In genomic region chr15:86405527-86405926, GRCm38 (mm10) we compare ENCODE assay signal across 8 mouse cellular contexts.
DNase-seq lines count a peak whose midpoint lies in the region; ATAC-seq and TF ChIP-seq lines count a peak whose summit lies in the region.

No protein-coding gene starts in this region.

- WGBS in forebrain, embryonic 14.5 days = 17% methylated on average over 4 of the region's 4 CpGs
- WGBS in forebrain, embryonic 15.5 days = 15% methylated on average over 4 of the region's 4 CpGs
- 19% methylated on average over 4 of the region's 4 CpGs for WGBS in embryonic facial prominence, embryonic 10.5 days
- WGBS in kidney, postnatal 0 days = 29% methylated on average over 4 of the region's 4 CpGs

- TF ChIP-seq CTCF in kidney, postnatal 0 days (IDR thresholded peaks at IDR 0.05; ENCODE audit: low read depth) = peak; percentile 90

- H3K4me3 ChIP-seq in forebrain, embryonic 14.5 days (ENCODE audit: low read depth, low read length) = no peak overlapping the region
- no peak overlapping the region for H3K4me3 ChIP-seq in forebrain, embryonic 15.5 days
- no peak overlapping the region for H3K4me3 ChIP-seq in embryonic facial prominence, embryonic 10.5 days
- no peak overlapping the region for H3K4me3 ChIP-seq in kidney, postnatal 0 days (replicated peaks; ENCODE audit: low read depth, low read length)

- no peak overlapping the region for H3K27ac ChIP-seq in forebrain, embryonic 14.5 days (ENCODE audit: low read depth, low read length)
- no peak overlapping the region for H3K27ac ChIP-seq in forebrain, embryonic 15.5 days (replicated peaks)
- H3K27ac ChIP-seq in embryonic facial prominence, embryonic 10.5 days (replicated peaks) = no peak overlapping the region
- no peak overlapping the region for H3K27ac ChIP-seq in kidney, postnatal 0 days

- H3K9me3 ChIP-seq in forebrain, embryonic 14.5 days (replicated peaks; ENCODE audit: control insufficient read depth, low read length) = no peaks in the 10 kb centered on the region
- H3K9me3 ChIP-seq in forebrain, embryonic 15.5 days = no peaks in the 10 kb centered on the region
- H3K9me3 ChIP-seq in embryonic facial prominence, embryonic 10.5 days = no peaks in the 10 kb centered on the region
- H3K9me3 ChIP-seq in kidney, postnatal 0 days (replicated peaks; ENCODE audit: low read length) = no peaks in the 10 kb centered on the region

- H3K9ac ChIP-seq in forebrain, embryonic 14.5 days (ENCODE audit: low read length) = no peak overlapping the region
- no peak overlapping the region for H3K9ac ChIP-seq in forebrain, embryonic 15.5 days (replicated peaks)
- no peak overlapping the region for H3K9ac ChIP-seq in kidney, postnatal 0 days (ENCODE audit: low read depth, low read length)

- H3K36me3 ChIP-seq in forebrain, embryonic 14.5 days (ENCODE audit: control insufficient read depth, insufficient read depth, low read length) = no peaks in the 10 kb centered on the region
- no peaks in the 10 kb centered on the region for H3K36me3 ChIP-seq in forebrain, embryonic 15.5 days
- H3K36me3 ChIP-seq in embryonic facial prominence, embryonic 10.5 days (replicated peaks) = no peaks in the 10 kb centered on the region
- H3K36me3 ChIP-seq in kidney, postnatal 0 days (ENCODE audit: insufficient read depth, low read length) = no peaks in the 10 kb centered on the region

- DNase-seq in forebrain, embryonic 14.5 days (ENCODE audit: low spot score) = peak; percentile 46
- DNase-seq in B cell, adult 2 months = peak; percentile 69 to 70
- peak; percentile 86 for DNase-seq in adrenal gland, postnatal 14 days
- peak; percentile 70 for DNase-seq in embryonic facial prominence, embryonic 10.5 days (ENCODE audit: low spot score)
- DNase-seq in kidney, postnatal 0 days (ENCODE audit: low spot score) = peak; percentile 57
- DNase-seq in lung, postnatal 4 days = peak; percentile 41 to 62
- DNase-seq in spleen, adult 18-20 months = peak; percentile 12 to 60

- H3K4me1 ChIP-seq in forebrain, embryonic 14.5 days (ENCODE audit: control insufficient read depth, insufficient read depth, low read length) = no peaks in the 10 kb centered on the region
- H3K4me1 ChIP-seq in forebrain, embryonic 15.5 days = 0 out of 2 replicates have a peak, but pooled peaks cover under 1% of the 10 kb centered on the region
- H3K4me1 ChIP-seq in embryonic facial prominence, embryonic 10.5 days = peaks cover 7% of the 10 kb centered on the region; the same call in 1 of the 2 replicates
- H3K4me1 ChIP-seq in kidney, postnatal 0 days (replicated peaks; ENCODE audit: insufficient read depth, low read length) = no peaks in the 10 kb centered on the region

- no peaks in the 10 kb centered on the region for H3K27me3 ChIP-seq in forebrain, embryonic 14.5 days (replicated peaks; ENCODE audit: control insufficient read depth, insufficient read depth, low read length)
- no peaks in the 10 kb centered on the region for H3K27me3 ChIP-seq in forebrain, embryonic 15.5 days
- H3K27me3 ChIP-seq in embryonic facial prominence, embryonic 10.5 days (replicated peaks; ENCODE audit: low read depth, poor library complexity, severe bottlenecking) = no peaks in the 10 kb centered on the region
- H3K27me3 ChIP-seq in kidney, postnatal 0 days (ENCODE audit: insufficient read depth, low read length) = no peaks in the 10 kb centered on the region

- ATAC-seq in forebrain, embryonic 14.5 days = no peak
- no peak for ATAC-seq in forebrain, embryonic 15.5 days (replicated peaks)
- no peak for ATAC-seq in kidney, postnatal 0 days (replicated peaks; ENCODE audit: low FRiP score, low read depth)

- H3K4me2 ChIP-seq in forebrain, embryonic 14.5 days (ENCODE audit: low read length) = no peak overlapping the region
- no peak overlapping the region for H3K4me2 ChIP-seq in forebrain, embryonic 15.5 days (replicated peaks)
- H3K4me2 ChIP-seq in kidney, postnatal 0 days (ENCODE audit: low read length) = no peak overlapping the region

Comparison
In these comparisons a context has a peak if more than half of its experiments do, and no peak if none do; other contexts are left out.
1. DNase-seq: peak in every context shown above with its lines; median percentile 86 in adrenal gland, postnatal 14 days; 70 in embryonic facial prominence, embryonic 10.5 days; 70 in B cell, adult 2 months; 57 in kidney, postnatal 0 days; 52 in lung, postnatal 4 days; 46 in forebrain, embryonic 14.5 days; 36 in spleen, adult 18-20 months.